ENCODE assay signal across 10 mouse cellular contexts in the genomic region with DNA sequence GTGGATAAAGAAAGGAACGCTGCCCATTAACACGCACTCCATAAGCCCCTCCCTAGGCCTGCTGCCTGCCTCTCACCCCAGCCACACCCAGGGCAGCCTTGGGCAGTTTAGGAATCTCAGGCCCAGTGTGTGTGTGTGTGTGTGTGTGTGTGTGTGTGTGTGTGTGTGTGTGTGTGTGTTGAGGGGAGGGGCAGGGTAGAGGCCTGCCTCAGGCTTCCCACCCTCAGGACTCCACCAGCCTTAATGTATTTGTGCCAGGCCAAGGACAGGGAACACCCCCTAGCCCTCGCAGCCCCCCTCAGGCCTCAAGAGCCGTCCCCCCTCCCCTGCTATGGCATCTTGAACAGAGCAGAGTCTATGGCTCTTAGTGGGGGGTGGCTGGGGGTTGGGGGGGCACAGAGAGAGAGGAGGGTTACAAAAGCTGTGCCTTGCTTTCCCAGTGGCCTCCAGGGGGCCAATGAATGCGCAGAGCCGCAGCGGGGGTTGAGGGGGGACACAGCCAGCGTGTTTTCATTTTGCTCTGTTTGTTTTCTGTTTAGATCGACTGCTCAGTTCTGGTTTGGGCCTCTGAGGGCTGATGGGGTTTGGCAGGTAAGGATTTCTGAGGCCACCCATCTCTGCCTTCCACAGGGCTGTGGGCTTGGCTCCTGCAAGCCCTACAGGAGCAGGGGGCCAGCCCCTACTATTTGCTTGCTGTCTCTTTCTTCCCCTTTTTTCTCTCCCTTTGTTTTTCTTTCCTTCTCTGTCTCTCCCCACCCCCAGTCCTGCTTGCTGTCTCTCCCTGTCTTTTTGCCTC.
DNase-seq lines count a peak whose midpoint lies in the region; ATAC-seq and TF ChIP-seq lines count a peak whose summit lies in the region.
"Had no signal": no experiment of that assay in that cellular context is flagged by ENCODE, and none has a peak within 500 bp of the region (broad histone marks: within the 10 kb centered on the region; RNA-seq: fewer than 3 reads in every experiment).

No protein-coding gene starts in this region.

- ATAC-seq in hindbrain, embryonic 14.5 days (ENCODE audit: low FRiP score) = peak; percentile 40; the same call in 1 of the 2 replicates
- ATAC-seq in lung, postnatal 0 days = peak; percentile 87
- 0 out of 2 replicates have a peak, but pooled peaks have one; percentile 28 for ATAC-seq in neural tube, embryonic 15.5 days (ENCODE audit: low FRiP score)

- H3K4me1 ChIP-seq in hindbrain, embryonic 14.5 days (replicated peaks; ENCODE audit: control insufficient read depth, insufficient read depth, low read length) = no peaks in the 10 kb centered on the region
- H3K4me1 ChIP-seq in lung, postnatal 0 days (ENCODE audit: insufficient read depth, low read depth, low read length) = no peaks in the 10 kb centered on the region
- H3K4me1 ChIP-seq in neural tube, embryonic 15.5 days = 0 out of 2 replicates have a peak, but pooled peaks cover 2% of the 10 kb centered on the region

- peak; percentile 74 for DNase-seq in heart, adult 11 months
- no peak for DNase-seq in heart, postnatal 14 days
- DNase-seq in hindbrain, embryonic 14.5 days (ENCODE audit: low spot score) = no peak
- DNase-seq in lung, postnatal 0 days (ENCODE audit: low spot score) = peak; percentile 71
- DNase-seq in layer of hippocampus, postnatal 36 days = no peak
- DNase-seq in frontal cortex, postnatal 10 days (ENCODE audit: low spot score in 2 of 2) = no peak
- no peak for DNase-seq in adrenal gland, adult 8-10 months
- DNase-seq: embryo, embryonic 11 days; kidney, adult 8-10 months had no signal

- 0 out of 2 replicates have a peak, but pooled peaks have one; percentile 16 for TF ChIP-seq CTCF in lung, postnatal 0 days (IDR thresholded peaks at IDR 0.05)

- H3K4me3 ChIP-seq in hindbrain, embryonic 14.5 days (replicated peaks; ENCODE audit: low read length) = no peak overlapping the region
- no peak overlapping the region for H3K4me3 ChIP-seq in lung, postnatal 0 days (ENCODE audit: low read depth, low read length)
- no peak overlapping the region for H3K4me3 ChIP-seq in neural tube, embryonic 15.5 days (replicated peaks)

- 20% methylated on average over 7 of the region's 9 CpGs for WGBS in hindbrain, embryonic 14.5 days
- WGBS in lung, postnatal 0 days = 40% methylated on average over 7 of the region's 9 CpGs
- 40% methylated on average over 8 of the region's 9 CpGs for WGBS in neural tube, embryonic 15.5 days

- no peak for TF ChIP-seq EP300 in lung, postnatal 0 days (IDR thresholded peaks at IDR 0.05)

- H3K9ac ChIP-seq in hindbrain, embryonic 14.5 days = no peak overlapping the region
- no peak overlapping the region for H3K9ac ChIP-seq in lung, postnatal 0 days (replicated peaks; ENCODE audit: low read depth)
- no peak overlapping the region for H3K9ac ChIP-seq in neural tube, embryonic 15.5 days (replicated peaks)

- H3K4me2 ChIP-seq in hindbrain, embryonic 14.5 days (replicated peaks) = no peak overlapping the region
- no peak overlapping the region for H3K4me2 ChIP-seq in lung, postnatal 0 days (replicated peaks; ENCODE audit: low read depth, low read length)
- no peak overlapping the region for H3K4me2 ChIP-seq in neural tube, embryonic 15.5 days

- H3K27me3 ChIP-seq in hindbrain, embryonic 14.5 days (ENCODE audit: control insufficient read depth, insufficient read depth, low read length) = no peaks in the 10 kb centered on the region
- H3K27me3 ChIP-seq in lung, postnatal 0 days (replicated peaks; ENCODE audit: insufficient read depth, low read length) = no peaks in the 10 kb centered on the region
- H3K27me3 ChIP-seq in neural tube, embryonic 15.5 days (replicated peaks) = peaks cover 19% of the 10 kb centered on the region; the same call in 1 of the 2 replicates

- intact Hi-C loops in heart, postnatal 14 days (cut with DNase I) = no loop called here

- H3K36me3 ChIP-seq in hindbrain, embryonic 14.5 days (replicated peaks; ENCODE audit: control insufficient read depth, insufficient read depth) = no peaks in the 10 kb centered on the region
- no peaks in the 10 kb centered on the region for H3K36me3 ChIP-seq in lung, postnatal 0 days (ENCODE audit: insufficient read depth, low read length)
- H3K36me3 ChIP-seq in neural tube, embryonic 15.5 days = no peaks in the 10 kb centered on the region

- no peak overlapping the region for H3K27ac ChIP-seq in hindbrain, embryonic 14.5 days
- peak overlapping the region; percentile 72 for H3K27ac ChIP-seq in lung, postnatal 0 days (ENCODE audit: low read length)
- no peak overlapping the region for H3K27ac ChIP-seq in neural tube, embryonic 15.5 days (replicated peaks)

- no peaks in the 10 kb centered on the region for H3K9me3 ChIP-seq in hindbrain, embryonic 14.5 days (ENCODE audit: control insufficient read depth, low read length)
- H3K9me3 ChIP-seq in lung, postnatal 0 days (ENCODE audit: low read length) = no peaks in the 10 kb centered on the region
- no peaks in the 10 kb centered on the region for H3K9me3 ChIP-seq in neural tube, embryonic 15.5 days (replicated peaks)

Comparison
In these comparisons a context has a peak if more than half of its experiments do, and no peak if none do; other contexts are left out.
1. DNase-seq: peak in heart, adult 11 months (single experiment) and lung, postnatal 0 days (single experiment); none in heart, postnatal 14 days (0 of 2), hindbrain, embryonic 14.5 days (single experiment), layer of hippocampus, postnatal 36 days (0 of 2), frontal cortex, postnatal 10 days (0 of 2) and adrenal gland, adult 8-10 months (single experiment).
2. ATAC-seq: peak in every context shown above with its lines; median percentile 87 in lung, postnatal 0 days; 40 in hindbrain, embryonic 14.5 days; 28 in neural tube, embryonic 15.5 days.